Mouse (Mus musculus) cerebellum, adult 2 months (tissue): ENCODE data around the gene Fstl4.

Experiments
- CTCF ChIP-seq: fragments of 200-500 bp; IDR thresholded peaks from 2 replicates; pipeline ENCODE4 v1.5.1; 2011; ENCODE audit warnings: low read depth, mild to moderate bottlenecking, control low read depth, low read length, moderate library complexity, borderline replicate concordance; ENCODE audit not compliant: insufficient read depth
- POLR2A ChIP-seq: fragments of 200-500 bp; IDR thresholded peaks from 2 replicates; pipeline ENCODE4 v1.6.1; 2011; ENCODE audit warnings: low read length, control low read depth, borderline replicate concordance; ENCODE audit not compliant: insufficient read depth

DNA sequence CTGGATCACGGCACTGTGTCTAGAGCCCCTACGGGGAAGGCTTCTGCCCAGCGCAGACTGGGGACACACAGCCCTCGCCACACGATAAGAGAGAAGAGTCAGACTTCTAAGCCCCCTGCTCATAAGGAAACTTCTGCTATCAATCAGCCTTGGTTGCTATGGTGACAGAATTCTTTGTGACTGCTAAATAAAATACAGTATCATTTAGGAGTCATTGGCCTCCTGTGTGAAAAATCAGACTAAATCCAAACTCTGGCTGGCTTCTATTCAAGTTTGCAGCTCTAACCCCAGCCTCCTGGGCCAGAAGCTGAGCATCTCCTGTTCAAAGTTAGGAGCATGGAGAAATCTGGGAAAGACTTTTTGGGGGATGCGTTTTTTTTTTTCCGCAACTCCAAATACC is 238.9 kb downstream of the Fstl4 start:
- TF ChIP-seq CTCF (no peak), POLR2A (no peak)
